Mouse (Mus musculus): ENCODE measurements around the gene Syn3.

DNA sequence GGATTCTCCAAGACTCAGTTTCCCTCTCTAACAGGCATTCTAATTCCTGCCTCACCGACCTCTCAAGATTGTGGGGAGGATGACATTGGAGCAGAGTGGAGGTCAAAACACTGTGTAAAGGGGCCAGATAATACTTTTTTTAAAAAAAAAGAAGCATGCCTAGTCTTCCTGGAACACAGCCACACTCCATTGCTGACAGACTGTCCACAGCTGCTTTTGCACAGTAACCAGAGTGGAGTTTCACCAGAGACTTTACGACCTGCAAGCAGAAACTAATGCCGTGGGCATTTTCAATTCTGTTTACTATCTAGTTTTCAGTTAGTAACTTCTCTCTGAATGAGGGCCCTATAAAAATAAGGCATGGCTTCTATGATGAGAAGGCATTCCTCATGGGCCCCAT is 297.7 kb downstream of the Syn3 start:
- no peak for TF ChIP-seq CTCF (IDR thresholded peaks at IDR 0.05; ENCODE audit: low read depth)
- no peak for TF ChIP-seq EP300 (IDR thresholded peaks at IDR 0.05; ENCODE audit: low read depth)
